Mouse (Mus musculus) limb, embryonic 13.5 days (tissue): ENCODE data around the gene Zmym6. TPM values are rescaled to one million over a fixed set of nuclear protein-coding genes. Genes with fewer than 3 reads are reported as not detected.

Experiments
- ATAC-seq: fragments of 200-750 bp; cut with Nextera tagmentation; 2 replicates; pipeline ENCODE4 v1.8.0; 2017; ENCODE audit warnings: low read depth, moderate number of reproducible peaks, moderate TSS enrichment; ENCODE audit not compliant: low FRiP score
- H3K27ac ChIP-seq: fragments of 300-500 bp; sonication (generic); 2 replicates; pipeline ENCODE4 v1.5.1; 2015; ENCODE audit warnings: inconsistent platforms, mild to moderate bottlenecking, moderate library complexity
- H3K27me3 ChIP-seq: fragments of 300-500 bp; sonication (generic); 2 replicates; pipeline ENCODE4 v1.6.1; 2015; ENCODE audit warnings: mild to moderate bottlenecking, inconsistent platforms
- H3K36me3 ChIP-seq: fragments of 300-500 bp; sonication (generic); 2 replicates; pipeline ENCODE4 v1.6.1; 2015; ENCODE audit warnings: inconsistent platforms, mild to moderate bottlenecking, moderate library complexity
- H3K4me1 ChIP-seq: fragments of 300-500 bp; sonication (generic); 2 replicates; pipeline ENCODE4 v1.6.1; 2015; ENCODE audit warnings: inconsistent platforms
- H3K4me2 ChIP-seq: fragments of 300-500 bp; sonication (generic); replicated peaks from 2 replicates; pipeline ENCODE4 v1.6.1; 2015; ENCODE audit warnings: inconsistent platforms, mild to moderate bottlenecking, moderate library complexity
- H3K4me3 ChIP-seq: fragments of 300-500 bp; sonication (generic); 2 replicates; pipeline ENCODE4 v1.5.1; 2015; ENCODE audit warnings: moderate library complexity, mild to moderate bottlenecking, inconsistent platforms
- H3K9ac ChIP-seq: fragments of 300-500 bp; sonication (generic); 2 replicates; pipeline ENCODE4 v1.6.1; 2015; ENCODE audit warnings: mild to moderate bottlenecking, inconsistent platforms
- H3K9me3 ChIP-seq: fragments of 300-500 bp; sonication (generic); 2 replicates; pipeline ENCODE4 v1.6.1; 2016; ENCODE audit warnings: inconsistent platforms
- WGBS: fragments of 180-500 bp; shearing (Covaris S2); methylation state at CpG from one replicate; pipeline ENCODE4 v1.1.7; 2015; 5-methylcytosine and 5-hydroxymethylcytosine counted together
- polyA plus RNA-seq: library from polyadenylated mRNA; unstranded; fragments of >200 nt; fragmentation: Nextera tagmentation; extraction: Ambion mirVana; gene quantifications from 2 replicates; pipeline ENCODE4 v1.2.1, GENCODE M21; 2015

Gene Zmym6
- polyA plus RNA-seq, 1 experiment from 2014 or later = 26.2 TPM

DNA sequence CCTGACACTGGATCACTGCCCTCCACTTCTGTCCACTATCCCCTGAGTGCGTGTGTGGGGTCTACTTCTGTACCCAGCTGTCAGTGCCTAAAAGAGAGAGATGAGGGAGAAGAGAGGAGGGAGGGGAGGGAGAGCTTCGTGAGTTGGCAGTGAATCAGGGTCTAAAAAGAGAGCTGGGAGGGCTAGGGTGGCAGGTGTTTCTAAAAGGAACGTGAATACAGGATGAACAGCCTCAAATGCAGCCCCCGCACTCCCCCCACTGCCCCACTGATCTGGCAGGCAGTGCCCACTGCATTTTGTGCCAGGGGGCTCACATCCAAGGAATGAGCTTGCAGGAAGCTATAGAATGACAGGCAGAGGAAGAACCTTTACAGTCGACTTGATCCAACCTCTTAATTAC is 93.7 kb downstream of the Zmym6 start:
- no peak overlapping the region for H3K9ac ChIP-seq
- H3K4me3 ChIP-seq = no peak overlapping the region
- 36% methylated on average over 5 of the region's 5 CpGs for WGBS
- no peak overlapping the region for H3K27ac ChIP-seq
- no peaks in the 10 kb centered on the region for H3K36me3 ChIP-seq
- peaks cover 17% of the 10 kb centered on the region for H3K4me1 ChIP-seq
- no peaks in the 10 kb centered on the region for H3K9me3 ChIP-seq
- no peak for ATAC-seq
- peaks cover 75% of the 10 kb centered on the region for H3K27me3 ChIP-seq
- no peak overlapping the region for H3K4me2 ChIP-seq

DNA sequence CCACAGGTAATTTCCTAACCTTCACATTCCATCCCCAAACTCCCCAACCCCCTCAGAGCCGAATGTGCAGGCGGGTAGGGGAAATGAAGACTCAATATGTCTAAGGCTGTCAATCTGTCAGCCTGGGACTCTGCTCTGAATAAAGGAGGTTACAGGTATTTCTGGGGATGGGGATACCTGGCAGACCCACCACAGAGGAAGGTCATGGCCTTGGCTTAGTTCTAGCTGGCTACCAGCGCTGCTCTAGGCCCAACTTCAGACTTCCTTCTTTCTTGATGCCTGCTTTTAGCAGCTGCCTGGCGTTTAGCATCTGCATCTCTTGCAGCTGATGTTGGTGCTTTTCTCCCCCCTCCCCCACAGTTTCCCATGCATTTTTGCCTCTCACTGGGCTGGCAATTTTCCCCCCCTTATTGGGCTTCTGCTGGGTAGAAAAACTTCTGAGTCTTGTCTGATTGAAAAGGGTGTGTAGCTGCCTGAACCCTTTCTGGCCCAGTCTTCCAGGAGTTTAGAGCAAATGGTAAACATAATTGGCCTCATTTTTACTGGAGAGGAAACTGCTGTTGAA is 94.2 kb downstream of the Zmym6 start:
- Histone ChIP-seq H3K9ac (no peak overlapping the region), H3K27me3 (peaks cover 70% of the 10 kb centered on the region), H3K9me3 (no peaks in the 10 kb centered on the region), H3K36me3 (no peaks in the 10 kb centered on the region), H3K27ac (no peak overlapping the region), H3K4me1 (peaks cover 17% of the 10 kb centered on the region), H3K4me2 (no peak overlapping the region), H3K4me3 (no peak overlapping the region)
- ATAC-seq = no peak
- 44% methylated on average over 4 of the region's 4 CpGs for WGBS

DNA sequence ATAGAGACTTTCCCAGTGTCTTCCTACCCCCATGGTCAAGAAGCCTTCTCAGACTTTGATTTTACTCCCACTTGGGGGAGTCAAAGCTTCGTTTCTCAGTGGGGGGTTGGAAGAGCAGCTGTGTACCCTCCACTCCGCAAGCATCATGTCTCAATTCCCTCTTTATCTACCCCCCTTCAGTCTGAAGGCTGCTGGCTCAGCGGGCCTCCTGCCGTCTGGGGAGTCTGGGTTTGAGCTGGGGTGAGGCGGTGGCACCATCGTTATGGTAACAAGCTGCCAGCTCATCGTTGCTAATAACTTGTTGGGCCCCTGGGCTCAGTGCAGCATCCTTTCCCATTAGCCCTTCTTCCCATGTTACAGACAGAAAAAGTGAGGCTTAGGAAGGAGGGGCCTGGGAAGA is 94.9 kb downstream of the Zmym6 start:
- Histone ChIP-seq H3K9ac (no peak overlapping the region), H3K27ac (no peak overlapping the region), H3K4me2 (no peak overlapping the region), H3K36me3 (no peaks in the 10 kb centered on the region), H3K4me3 (no peak overlapping the region), H3K27me3 (peaks cover 67% of the 10 kb centered on the region), H3K9me3 (no peaks in the 10 kb centered on the region), H3K4me1 (peaks cover 17% of the 10 kb centered on the region)
- 24% methylated on average over 7 of the region's 7 CpGs for WGBS
- ATAC-seq = no peak

DNA sequence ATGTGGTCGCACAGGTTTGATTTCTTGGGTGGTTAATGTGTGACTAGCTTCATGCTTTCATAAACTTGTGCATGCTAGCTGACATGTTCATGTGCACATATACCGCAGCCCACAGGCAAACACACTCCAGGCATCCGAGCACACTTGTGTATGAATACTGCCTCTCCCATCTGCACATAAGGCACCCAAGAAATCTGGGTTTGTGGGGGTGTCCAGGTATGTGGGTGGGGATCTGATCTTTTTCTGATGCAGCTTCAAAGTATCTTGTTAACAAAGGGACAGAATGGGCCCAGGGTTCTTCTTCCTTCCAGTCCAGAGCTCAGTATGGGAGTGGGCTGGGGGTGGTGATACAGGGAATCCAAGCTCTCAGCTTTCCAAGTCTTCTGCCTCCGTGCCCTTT is 95.4 kb downstream of the Zmym6 start:
- H3K4me2 ChIP-seq = no peak overlapping the region
- H3K9ac ChIP-seq = no peak overlapping the region
- H3K27me3 ChIP-seq = peaks cover 67% of the 10 kb centered on the region
- H3K9me3 ChIP-seq = no peaks in the 10 kb centered on the region
- H3K27ac ChIP-seq = no peak overlapping the region
- no peaks in the 10 kb centered on the region for H3K36me3 ChIP-seq
- no peak for ATAC-seq
- WGBS = 70% methylated on average over 4 of the region's 4 CpGs
- H3K4me1 ChIP-seq = peaks cover 17% of the 10 kb centered on the region
- H3K4me3 ChIP-seq = no peak overlapping the region

DNA sequence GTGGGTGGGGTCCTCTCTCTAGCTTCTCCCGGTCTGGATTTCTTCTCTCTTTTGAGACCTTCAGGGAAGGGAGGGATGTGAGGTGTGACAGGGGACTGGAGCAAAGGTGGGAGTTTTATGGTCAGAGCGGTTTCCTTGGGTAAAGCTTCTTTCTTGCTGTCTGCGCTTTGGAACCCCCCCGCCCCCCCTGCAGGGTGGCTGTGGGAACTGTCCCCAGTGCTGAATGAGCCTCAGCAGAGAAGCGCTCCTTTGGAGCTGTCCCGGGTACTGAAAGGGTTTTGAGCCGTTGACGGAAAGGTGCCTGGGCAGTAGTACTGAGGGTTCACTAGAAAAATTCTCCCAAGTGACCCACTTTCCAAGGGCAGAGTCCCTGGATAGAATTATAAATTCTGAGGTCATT is 96.3 kb downstream of the Zmym6 start:
- no peak overlapping the region for H3K4me2 ChIP-seq
- H3K27me3 ChIP-seq = peaks cover 67% of the 10 kb centered on the region
- H3K36me3 ChIP-seq = no peaks in the 10 kb centered on the region
- peaks cover 12% of the 10 kb centered on the region for H3K4me1 ChIP-seq
- no peak for ATAC-seq
- WGBS = under 1% methylated on average over 8 of the region's 8 CpGs
- no peaks in the 10 kb centered on the region for H3K9me3 ChIP-seq
- no peak overlapping the region for H3K4me3 ChIP-seq
- no peak overlapping the region for H3K9ac ChIP-seq
- H3K27ac ChIP-seq = no peak overlapping the region

Other genes with a start within 250 kb of the Zmym6 start
- gene Zmym4, start 109.2 kb upstream of the Zmym6 start, polyA plus RNA-seq = 27.8 and 31.0 TPM in 2 replicates
- gene Sfpq, start 56.1 kb upstream of the Zmym6 start, polyA plus RNA-seq = 100.0 and 105 TPM in 2 replicates
- gene Zmym1, start 16.2 kb upstream of the Zmym6 start, polyA plus RNA-seq = 22.1 and 24.5 TPM in 2 replicates
- 16.9 and 20.8 TPM in 2 replicates for gene Tmem35b, start 46.3 kb downstream of the Zmym6 start, polyA plus RNA-seq
- gene Dlgap3, start 91.8 kb downstream of the Zmym6 start, polyA plus RNA-seq = 0.53 and 0.55 TPM in 2 replicates
- gene Smim12, start 166.4 kb downstream of the Zmym6 start, polyA plus RNA-seq = 51.0 and 53.7 TPM in 2 replicates
- 14.5 and 16.4 TPM in 2 replicates for gene Gja4, start 236.7 kb downstream of the Zmym6 start, polyA plus RNA-seq